Mouse (Mus musculus) MEL (cell line): ENCODE measurements around the gene Rab8a.

Experiments used
- POLR2A ChIP-seq, 2 experiments: IDR thresholded peaks; 2 replicates each; pipeline ENCODE4 v1.6.1; 2011 to 2012; ENCODE audit warnings: low read length in 2 of 2, mild to moderate bottlenecking in 2 of 2, control low read depth in 1 of 2, improper control_type of control experiment in 1 of 2, low read depth in 1 of 2, moderate library complexity in 1 of 2; ENCODE audit not compliant: control insufficient read depth in 1 of 2, insufficient read depth in 1 of 2, poor library complexity in 1 of 2
- USF2 ChIP-seq, 2 experiments: IDR thresholded peaks; 2 replicates each; pipeline ENCODE4 v1.6.1; 2011 to 2012; ENCODE audit warnings: improper control_type of control experiment in 2 of 2, low read length in 2 of 2, borderline replicate concordance in 1 of 2, inconsistent platforms in 1 of 2, low read depth in 1 of 2, mild to moderate bottlenecking in 1 of 2; ENCODE audit not compliant: insufficient read depth in 1 of 2

GRCm38 (mm10) chr8:72160007-72160406 lies 993 bp upstream of the Rab8a start:
- TF ChIP-seq POLR2A (IDR thresholded peaks at IDR 0.05; ENCODE audit: control insufficient read depth in 1 of 2, insufficient read depth in 1 of 2, low read depth in 1 of 2, low read length in 2 of 2, poor library complexity in 1 of 2) = no peak
- no peak for TF ChIP-seq USF2 (IDR thresholded peaks at IDR 0.05; ENCODE audit: borderline replicate concordance in 1 of 2, insufficient read depth in 1 of 2, low read depth in 1 of 2, low read length in 2 of 2)
